Mouse (Mus musculus) midbrain, postnatal 0 days (tissue): Measurements from ENCODE around the gene Uqcrc2. TPM values are rescaled to one million over a fixed set of nuclear protein-coding genes. Genes with fewer than 3 reads are reported as not detected.

ENCODE experiments used
- ATAC-seq: fragments of 200-750 bp; cut with Nextera tagmentation; 2 replicates; pipeline ENCODE4 v1.8.0; 2017; ENCODE audit warnings: moderate number of reproducible peaks, mild to moderate bottlenecking, moderate TSS enrichment, moderate library complexity; ENCODE audit not compliant: low FRiP score
- DNase-seq: peaks from one replicate; pipeline ENCODE4 v3.0.0-alpha.2; 2015; ENCODE audit warnings: low spot score
- H3K27ac ChIP-seq: fragments of 300-500 bp; sonication (generic); 2 replicates; pipeline ENCODE4 v1.5.1; 2014; ENCODE audit warnings: low read depth, mild to moderate bottlenecking, low read length, mixed read lengths
- H3K27me3 ChIP-seq: fragments of 300-500 bp; sonication (generic); 2 replicates; pipeline ENCODE4 v1.6.1; 2014; ENCODE audit warnings: low read length, control low read depth, mixed read lengths; ENCODE audit not compliant: insufficient read depth
- H3K36me3 ChIP-seq: fragments of 300-500 bp; sonication (generic); 2 replicates; pipeline ENCODE4 v1.6.1; 2014; ENCODE audit warnings: low read length, control low read depth, mixed read lengths; ENCODE audit not compliant: insufficient read depth
- H3K4me1 ChIP-seq: fragments of 300-500 bp; sonication (generic); 2 replicates; pipeline ENCODE4 v1.6.1; 2014; ENCODE audit warnings: mild to moderate bottlenecking, control low read depth, antibody characterized with exemption, low read length, mixed read lengths; ENCODE audit not compliant: insufficient read depth
- H3K4me2 ChIP-seq: fragments of 300-500 bp; sonication (generic); 2 replicates; pipeline ENCODE4 v1.6.1; 2014; ENCODE audit warnings: low read depth, mild to moderate bottlenecking, low read length, mixed read lengths; ENCODE audit not compliant: poor library complexity, severe bottlenecking
- H3K4me3 ChIP-seq: fragments of 300-500 bp; sonication (generic); 2 replicates; pipeline ENCODE4 v1.5.1; 2014; ENCODE audit warnings: low read depth, mild to moderate bottlenecking, low read length, moderate library complexity
- H3K9ac ChIP-seq: fragments of 300-500 bp; sonication (generic); replicated peaks from 2 replicates; pipeline ENCODE4 v1.6.1; 2014; ENCODE audit warnings: mild to moderate bottlenecking, low read length, moderate library complexity, mixed read lengths; ENCODE audit not compliant: poor library complexity, severe bottlenecking
- H3K9me3 ChIP-seq: fragments of 300-500 bp; sonication (generic); 2 replicates; pipeline ENCODE4 v1.6.1; 2016; ENCODE audit warnings: low read length, control low read depth
- CTCF ChIP-seq: IDR thresholded peaks from 2 replicates; pipeline ENCODE4 v1.5.1; 2016; ENCODE audit warnings: antibody characterized with exemption, mild to moderate bottlenecking
- WGBS: fragments of 180-500 bp; shearing (Covaris S2); extraction: QIAGEN DNeasy Blood & Tissue Kit; methylation state at CpG from one replicate; pipeline ENCODE4 v1.1.7; 2014; 5-methylcytosine and 5-hydroxymethylcytosine counted together
- polyA plus RNA-seq: library from polyadenylated mRNA; unstranded; fragments of >200 nt; fragmentation: Nextera tagmentation; extraction: Ambion mirVana; gene quantifications from 2 replicates; pipeline ENCODE4 v1.2.1, GENCODE M21; 2015
- total RNA-seq: library from RNA; depleted of rRNA; stranded (reverse); fragments of >200 nt; gene quantifications from 2 replicates; pipeline ENCODE4 v1.2.3, GENCODE M21; 2014; rRNA removed

The Uqcrc2 gene
- total RNA-seq (166 and 169 TPM in 2 replicates), polyA plus RNA-seq (238 and 250 TPM in 2 replicates)

- H3K27me3 ChIP-seq, result no peaks in the 10 kb centered on the region
- under 1% methylated on average over 45 of the region's 45 CpGs for WGBS
- ATAC-seq (peak; percentile 98), DNase-seq (peak; percentile 94)
- H3K27ac ChIP-seq, result peak within 1 kb of the TSS; percentile 96
- no peaks in the 10 kb centered on the region for H3K9me3 ChIP-seq
- peak within 1 kb of the TSS; percentile 97 for H3K4me3 ChIP-seq
- peak within 1 kb of the TSS; percentile 80 for H3K4me2 ChIP-seq
- H3K9ac ChIP-seq, result peak within 1 kb of the TSS; percentile 98
- TF ChIP-seq CTCF, result peak; percentile 79
- H3K4me1 ChIP-seq, result no peaks in the 10 kb centered on the region
- H3K36me3 ChIP-seq, result peaks cover 13% of the 10 kb centered on the region
These were observed at the start of gene Uqcrc2 for GRCm38 (mm10) chr7:120634711-120635361. Uqcrc2 (plus strand) TSS chr7:120635176.

GRCm38 (mm10) chr7:120597203-120597743 lies 37.7 kb upstream of the Uqcrc2 start:
- peak overlapping the region; percentile 62 for H3K9ac ChIP-seq
- H3K27ac ChIP-seq, result peak overlapping the region; percentile 67
- DNase-seq (peak; percentile 48), ATAC-seq (peak; percentile 59; the same call in 1 of the 2 replicates)
- no peak for TF ChIP-seq CTCF
- H3K4me3 ChIP-seq, result peak overlapping the region; percentile 41
- no peaks in the 10 kb centered on the region for H3K27me3 ChIP-seq
- peak overlapping the region; percentile 61 for H3K4me2 ChIP-seq
- no peaks in the 10 kb centered on the region for H3K36me3 ChIP-seq
- 75% methylated on average over 4 of the region's 4 CpGs for WGBS
- no peaks in the 10 kb centered on the region for H3K4me1 ChIP-seq
- H3K9me3 ChIP-seq, result no peaks in the 10 kb centered on the region

- ATAC-seq (peak; percentile 76), DNase-seq (peak; percentile 16)
- 3% methylated on average over 41 of the region's 41 CpGs for WGBS
- Histone ChIP-seq H3K27me3 (no peaks in the 10 kb centered on the region), H3K4me1 (no peaks in the 10 kb centered on the region), H3K36me3 (no peaks in the 10 kb centered on the region), H3K9me3 (no peaks in the 10 kb centered on the region), H3K9ac (peak overlapping the region; percentile 62), H3K4me2 (peak overlapping the region; percentile 61), H3K4me3 (peak overlapping the region; percentile 41), H3K27ac (peak overlapping the region; percentile 67)
- TF ChIP-seq CTCF, result no peak
These were observed 37.2 kb upstream of the Uqcrc2 start for GRCm38 (mm10) chr7:120597744-120598243.

GRCm38 (mm10) chr7:120598355-120598754 lies 36.6 kb upstream of the Uqcrc2 start:
- Histone ChIP-seq H3K27me3 (no peaks in the 10 kb centered on the region), H3K9me3 (no peaks in the 10 kb centered on the region), H3K4me2 (peak overlapping the region; percentile 61), H3K4me1 (no peaks in the 10 kb centered on the region), H3K4me3 (peak overlapping the region; percentile 41), H3K9ac (peak overlapping the region; percentile 62; the same call in 1 of the 2 replicates), H3K36me3 (no peaks in the 10 kb centered on the region), H3K27ac (peak overlapping the region; percentile 67; the same call in 1 of the 2 replicates)
- no peak for DNase-seq
- no peak for ATAC-seq
- TF ChIP-seq CTCF, result no peak
- 74% methylated on average over 7 of the region's 7 CpGs for WGBS

- Histone ChIP-seq H3K4me1 (no peaks in the 10 kb centered on the region), H3K9ac (no peak overlapping the region), H3K27me3 (no peaks in the 10 kb centered on the region), H3K9me3 (no peaks in the 10 kb centered on the region), H3K36me3 (no peaks in the 10 kb centered on the region), H3K27ac (no peak overlapping the region), H3K4me3 (no peak overlapping the region), H3K4me2 (no peak overlapping the region)
- DNase-seq (no peak), ATAC-seq (no peak)
- TF ChIP-seq CTCF, result no peak
- 68% methylated on average over 8 of the region's 8 CpGs for WGBS
These were observed 14.8 kb upstream of the Uqcrc2 start for GRCm38 (mm10) chr7:120620075-120620771.
